Mouse (Mus musculus): ENCODE data around the gene Guk1. TPM values are rescaled to one million over a fixed set of nuclear protein-coding genes. Genes with fewer than 3 reads are reported as not detected.

The Guk1 gene
- polyA plus RNA-seq, 1 experiment: 40.9 TPM

GRCm38 (mm10) chr11:59163255-59164236, 28.5 kb downstream of the Guk1 start, which contains the start of gene Iba57:
Iba57 (minus strand) TSS chr11:59163739.
- no peaks in the 10 kb centered on the region for H3K27me3 ChIP-seq (ENCODE audit: control insufficient read depth, insufficient read depth, low read length)
- TF ChIP-seq POLR2A (IDR thresholded peaks at IDR 0.05; ENCODE audit: low read depth, low read length): peak; percentile 86
- TF ChIP-seq CTCF (IDR thresholded peaks at IDR 0.05; ENCODE audit: extremely low read depth, insufficient read depth, insufficient read length, insufficient replicate concordance): no peak
- DNase-seq (ENCODE audit: low read depth in 1 of 2, low spot score in 2 of 2): peak; percentile 95 to 97
- no peaks in the 10 kb centered on the region for H3K4me1 ChIP-seq (ENCODE audit: control insufficient read depth, insufficient read depth, insufficient read length)
- peaks cover 3% of the 10 kb centered on the region; the same call in 1 of the 2 replicates for H3K36me3 ChIP-seq (ENCODE audit: control insufficient read depth, insufficient read depth, low read length)
- peak within 1 kb of the TSS; percentile 95 for H3K4me3 ChIP-seq (ENCODE audit: extremely low read depth, insufficient read depth, insufficient read length)
- peak within 1 kb of the TSS; percentile 99 for H3K27ac ChIP-seq (ENCODE audit: insufficient read depth, low read length)
- 2% methylated on average over 68 of the region's 68 CpGs for WGBS

GRCm38 (mm10) chr11:59162443-59163254, 29.4 kb downstream of the Guk1 start:
- peaks cover 11% of the 10 kb centered on the region for H3K36me3 ChIP-seq (ENCODE audit: control insufficient read depth, insufficient read depth, low read length)
- no peak for TF ChIP-seq POLR2A (IDR thresholded peaks at IDR 0.05; ENCODE audit: low read depth, low read length)
- no peak for TF ChIP-seq CTCF (IDR thresholded peaks at IDR 0.05; ENCODE audit: extremely low read depth, insufficient read depth, insufficient read length, insufficient replicate concordance)
- no peaks in the 10 kb centered on the region for H3K27me3 ChIP-seq (ENCODE audit: control insufficient read depth, insufficient read depth, low read length)
- H3K4me3 ChIP-seq (ENCODE audit: extremely low read depth, insufficient read depth, insufficient read length): peak overlapping the region; percentile 53
- DNase-seq (ENCODE audit: low read depth in 1 of 2, low spot score in 2 of 2): no peak
- H3K27ac ChIP-seq (ENCODE audit: insufficient read depth, low read length): peak overlapping the region; percentile 56
- H3K4me1 ChIP-seq (ENCODE audit: control insufficient read depth, insufficient read depth, insufficient read length): no peaks in the 10 kb centered on the region
- 49% methylated on average over 9 of the region's 9 CpGs for WGBS

GRCm38 (mm10) chr11:59161398-59161797, 30.6 kb downstream of the Guk1 start:
- WGBS: 82% methylated on average over 5 of the region's 5 CpGs
- H3K4me1 ChIP-seq (ENCODE audit: control insufficient read depth, insufficient read depth, insufficient read length): no peaks in the 10 kb centered on the region
- TF ChIP-seq CTCF (IDR thresholded peaks at IDR 0.05; ENCODE audit: extremely low read depth, insufficient read depth, insufficient read length, insufficient replicate concordance) (no peak), POLR2A (IDR thresholded peaks at IDR 0.05; ENCODE audit: low read depth, low read length) (no peak)
- no peak overlapping the region for H3K4me3 ChIP-seq (ENCODE audit: extremely low read depth, insufficient read depth, insufficient read length)
- DNase-seq (ENCODE audit: low read depth in 1 of 2, low spot score in 2 of 2): no peak
- H3K27me3 ChIP-seq (ENCODE audit: control insufficient read depth, insufficient read depth, low read length): no peaks in the 10 kb centered on the region
- no peak overlapping the region for H3K27ac ChIP-seq (ENCODE audit: insufficient read depth, low read length)
- H3K36me3 ChIP-seq (ENCODE audit: control insufficient read depth, insufficient read depth, low read length): peaks cover 16% of the 10 kb centered on the region

GRCm38 (mm10) chr11:59159558-59159957, 32.5 kb downstream of the Guk1 start:
- Histone ChIP-seq H3K27me3 (ENCODE audit: control insufficient read depth, insufficient read depth, low read length) (no peaks in the 10 kb centered on the region), H3K4me1 (ENCODE audit: control insufficient read depth, insufficient read depth, insufficient read length) (no peaks in the 10 kb centered on the region), H3K4me3 (ENCODE audit: extremely low read depth, insufficient read depth, insufficient read length) (no peak overlapping the region), H3K36me3 (ENCODE audit: control insufficient read depth, insufficient read depth, low read length) (peaks cover 16% of the 10 kb centered on the region), H3K27ac (ENCODE audit: insufficient read depth, low read length) (no peak overlapping the region)
- TF ChIP-seq CTCF (IDR thresholded peaks at IDR 0.05; ENCODE audit: extremely low read depth, insufficient read depth, insufficient read length, insufficient replicate concordance) (no peak), POLR2A (IDR thresholded peaks at IDR 0.05; ENCODE audit: low read depth, low read length) (no peak)
- 97% methylated on average over 4 of the region's 4 CpGs for WGBS
- DNase-seq (ENCODE audit: low read depth in 1 of 2, low spot score in 2 of 2): no peak

- H3K27ac ChIP-seq (ENCODE audit: insufficient read depth, low read length): no peak overlapping the region
- 94% methylated on average over 13 of the region's 13 CpGs for WGBS
- DNase-seq (ENCODE audit: low read depth in 1 of 2, low spot score in 2 of 2): no peak
- H3K36me3 ChIP-seq (ENCODE audit: control insufficient read depth, insufficient read depth, low read length): peaks cover 16% of the 10 kb centered on the region
- H3K4me1 ChIP-seq (ENCODE audit: control insufficient read depth, insufficient read depth, insufficient read length): no peaks in the 10 kb centered on the region
- TF ChIP-seq CTCF (IDR thresholded peaks at IDR 0.05; ENCODE audit: extremely low read depth, insufficient read depth, insufficient read length, insufficient replicate concordance) (no peak), POLR2A (IDR thresholded peaks at IDR 0.05; ENCODE audit: low read depth, low read length) (no peak)
- no peaks in the 10 kb centered on the region for H3K27me3 ChIP-seq (ENCODE audit: control insufficient read depth, insufficient read depth, low read length)
- H3K4me3 ChIP-seq (ENCODE audit: extremely low read depth, insufficient read depth, insufficient read length): no peak overlapping the region
Measured at GRCm38 (mm10) chr11:59159099-59159498, 32.9 kb downstream of the Guk1 start.

- Histone ChIP-seq H3K27ac (ENCODE audit: insufficient read depth, low read length) (no peak overlapping the region), H3K27me3 (ENCODE audit: control insufficient read depth, insufficient read depth, low read length) (no peaks in the 10 kb centered on the region), H3K4me3 (ENCODE audit: extremely low read depth, insufficient read depth, insufficient read length) (no peak overlapping the region), H3K4me1 (ENCODE audit: control insufficient read depth, insufficient read depth, insufficient read length) (no peaks in the 10 kb centered on the region), H3K36me3 (ENCODE audit: control insufficient read depth, insufficient read depth, low read length) (peaks cover 16% of the 10 kb centered on the region)
- DNase-seq (ENCODE audit: low read depth in 1 of 2, low spot score in 2 of 2): no peak
- WGBS: 98% methylated on average over 5 of the region's 5 CpGs
- TF ChIP-seq CTCF (IDR thresholded peaks at IDR 0.05; ENCODE audit: extremely low read depth, insufficient read depth, insufficient read length, insufficient replicate concordance): no peak
- no peak for TF ChIP-seq POLR2A (IDR thresholded peaks at IDR 0.05; ENCODE audit: low read depth, low read length)
Measured at GRCm38 (mm10) chr11:59155900-59156299, 36.1 kb downstream of the Guk1 start.
